Mouse (Mus musculus): ENCODE measurements around the gene Hhipl1.
A peak's percentile ranks its signal among the peaks of the same experiment; 100 is the strongest.

Hhipl1 gene

GRCm38 (mm10) chr12:108315818-108316217 lies 9.7 kb downstream of the Hhipl1 start:
- DNase-seq: no peak

- DNase-seq: no peak
These were observed 10.6 kb downstream of the Hhipl1 start for GRCm38 (mm10) chr12:108316655-108317054.

GRCm38 (mm10) chr12:108317201-108317738 lies 11.2 kb downstream of the Hhipl1 start:
- DNase-seq: no peak

GRCm38 (mm10) chr12:108317826-108318430 lies 11.9 kb downstream of the Hhipl1 start:
- no peak for DNase-seq

GRCm38 (mm10) chr12:108318499-108318898 lies 12.4 kb downstream of the Hhipl1 start:
- no peak for DNase-seq

GRCm38 (mm10) chr12:108320096-108320495 lies 14.0 kb downstream of the Hhipl1 start:
- no peak for DNase-seq

- no peak for DNase-seq
These were observed 20.3 kb downstream of the Hhipl1 start for GRCm38 (mm10) chr12:108326401-108326800.

- DNase-seq: no peak
These were observed 21.9 kb downstream of the Hhipl1 start for GRCm38 (mm10) chr12:108327889-108328491.

- DNase-seq: peak; percentile 77
These were observed 27.0 kb downstream of the Hhipl1 start for GRCm38 (mm10) chr12:108333056-108333455.

GRCm38 (mm10) chr12:108333481-108333882 lies 27.4 kb downstream of the Hhipl1 start:
- DNase-seq: peak; percentile 28

GRCm38 (mm10) chr12:108333895-108334445 lies 27.9 kb downstream of the Hhipl1 start, which contains the start of gene Cyp46a1:
Gene Cyp46a1 (plus strand): TSS chr12:108334381.
- peak; percentile 96 for DNase-seq

- DNase-seq: no peak
These were observed 28.5 kb downstream of the Hhipl1 start for GRCm38 (mm10) chr12:108334529-108334928.

- DNase-seq: peak; percentile 50
These were observed 32.6 kb downstream of the Hhipl1 start for GRCm38 (mm10) chr12:108338572-108339190.

- DNase-seq: no peak
These were observed 42.1 kb downstream of the Hhipl1 start for GRCm38 (mm10) chr12:108348151-108348550.

GRCm38 (mm10) chr12:108349026-108349425 lies 43.0 kb downstream of the Hhipl1 start:
- no peak for DNase-seq

- DNase-seq: no peak
These were observed 44.9 kb downstream of the Hhipl1 start for GRCm38 (mm10) chr12:108350931-108351330.

- no peak for DNase-seq
These were observed 46.5 kb downstream of the Hhipl1 start for GRCm38 (mm10) chr12:108352371-108353136.

GRCm38 (mm10) chr12:108354284-108354683 lies 48.2 kb downstream of the Hhipl1 start:
- no peak for DNase-seq

GRCm38 (mm10) chr12:108355271-108355670 lies 49.2 kb downstream of the Hhipl1 start:
- DNase-seq: no peak

- no peak for DNase-seq
These were observed 49.9 kb downstream of the Hhipl1 start for GRCm38 (mm10) chr12:108355986-108356385.

- DNase-seq: peak; percentile 64
These were observed 57.7 kb downstream of the Hhipl1 start for GRCm38 (mm10) chr12:108363796-108364195.

- peak; percentile 24 for DNase-seq
These were observed 59.3 kb downstream of the Hhipl1 start for GRCm38 (mm10) chr12:108365340-108365739.

GRCm38 (mm10) chr12:108365868-108366267 lies 59.8 kb downstream of the Hhipl1 start:
- DNase-seq: no peak
